Mouse (Mus musculus) left cerebral cortex, adult 11 months (tissue): ENCODE results near the gene Klhdc7b.

Experiments
- DNase-seq: peaks from one replicate; pipeline ENCODE4 v3.0.0; 2022; ENCODE audit warnings: low spot score

The Klhdc7b gene

DNA sequence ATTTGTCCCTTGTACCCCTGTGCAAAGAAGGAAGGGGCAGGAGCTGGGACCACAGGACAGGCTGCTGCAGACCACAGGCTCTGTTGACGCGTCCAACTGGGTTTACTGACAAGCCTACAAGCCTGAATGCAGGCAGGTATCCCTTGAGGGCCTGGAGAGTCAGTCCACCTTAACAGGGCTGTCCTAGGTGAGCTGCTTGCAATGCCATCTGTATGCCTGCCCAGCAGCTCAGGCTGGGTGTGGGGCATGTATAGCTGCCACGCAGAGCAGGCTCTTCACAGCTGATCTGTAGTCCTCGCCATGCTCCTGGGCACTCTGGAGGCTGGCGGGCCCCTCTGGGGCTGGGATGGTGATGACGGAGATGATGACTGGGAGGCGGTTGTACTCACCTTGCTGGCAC, at the start of gene Klhdc7b:
Klhdc7b (plus strand) TSS at position 301 of the 400 bp plus-strand sequence.
- no peak for DNase-seq

- DNase-seq = no peak
Measured at GRCm38 (mm10) chr15:89336422-89336821, 48.3 kb upstream of the Klhdc7b start.

DNA sequence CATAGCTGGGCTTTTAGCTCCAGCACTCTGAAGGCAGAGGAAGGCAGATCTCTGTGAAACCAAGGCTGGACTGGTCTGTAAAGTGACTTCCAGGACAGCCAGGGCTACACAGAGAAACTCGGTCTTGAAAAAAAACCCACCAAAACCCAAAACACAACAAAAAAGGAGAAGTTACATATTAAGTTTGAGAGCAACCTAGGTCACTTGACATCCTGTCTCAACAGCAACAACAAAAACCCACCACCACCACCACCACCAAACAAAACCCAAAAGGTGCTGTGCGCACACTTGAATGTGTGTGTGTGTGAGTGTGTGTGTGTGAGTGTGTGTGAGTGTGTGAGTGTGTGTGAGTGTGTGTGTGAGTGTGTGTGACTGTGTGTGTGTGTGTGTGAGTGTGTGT, 45.0 kb upstream of the Klhdc7b start:
- no peak for DNase-seq

GRCm38 (mm10) chr15:89340136-89340535, 44.6 kb upstream of the Klhdc7b start:
- DNase-seq = no peak

- DNase-seq = no peak
Measured at GRCm38 (mm10) chr15:89341678-89342077, 43.0 kb upstream of the Klhdc7b start.

DNA sequence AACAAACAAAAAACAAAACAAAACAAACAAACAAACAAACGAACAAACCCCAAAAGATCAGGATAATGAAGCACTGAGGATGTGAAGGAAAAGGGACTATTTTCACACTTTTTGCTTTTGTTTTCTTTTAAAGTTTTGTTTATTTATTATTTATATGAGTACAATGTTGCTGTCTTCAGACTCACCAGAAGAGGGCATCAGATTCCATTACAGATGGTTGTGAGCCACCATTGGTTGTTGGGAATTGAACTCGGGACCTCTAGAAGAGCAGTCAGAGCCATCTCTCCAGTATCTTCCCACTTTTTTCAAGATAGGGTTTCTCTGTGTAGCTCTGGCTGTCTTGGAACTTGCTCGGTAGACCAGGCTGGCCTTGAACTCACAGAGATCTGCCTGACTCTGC, 41.4 kb upstream of the Klhdc7b start:
- no peak for DNase-seq

DNA sequence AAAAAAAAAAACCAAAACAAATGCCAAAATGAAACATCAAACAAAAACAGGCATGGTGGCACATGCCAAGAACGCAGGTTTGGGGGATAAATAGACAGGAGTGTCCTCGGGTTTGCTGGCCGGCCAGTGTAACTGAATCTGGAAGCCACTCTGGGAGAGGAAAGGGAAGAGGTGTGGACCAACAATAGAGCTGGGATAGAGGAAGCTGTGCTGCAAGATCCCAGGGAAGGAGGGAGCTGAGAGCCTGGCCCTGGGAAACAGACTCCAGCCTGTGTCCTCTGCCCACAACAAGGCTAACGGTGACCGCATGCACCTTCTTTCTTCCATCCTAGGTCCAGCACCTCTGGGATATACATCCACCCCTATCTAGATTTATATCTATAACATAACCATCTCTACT, 34.3 kb upstream of the Klhdc7b start:
- DNase-seq = no peak

GRCm38 (mm10) chr15:89351302-89351701, 33.4 kb upstream of the Klhdc7b start:
- DNase-seq = no peak

DNA sequence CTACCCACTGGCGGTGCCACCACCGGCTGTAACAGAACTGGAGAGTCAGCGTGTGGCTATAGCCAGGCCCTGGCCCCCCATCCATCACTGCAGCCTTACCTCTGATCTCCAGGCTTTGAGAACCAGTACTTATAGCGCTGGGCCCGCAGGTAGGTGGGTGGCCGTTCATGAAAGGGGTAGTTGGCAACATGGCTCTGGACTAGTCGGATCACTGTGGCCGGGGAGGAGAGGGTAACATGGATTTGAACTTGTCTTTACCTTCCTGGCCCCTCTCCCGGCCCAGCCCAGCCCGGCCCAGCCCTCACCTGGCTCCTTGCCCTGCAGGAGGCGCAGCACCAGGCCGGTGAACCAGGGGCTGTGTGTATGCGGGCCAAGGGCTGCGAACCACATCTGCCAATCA, 32.7 kb upstream of the Klhdc7b start:
- DNase-seq = no peak

GRCm38 (mm10) chr15:89352795-89353194, 31.9 kb upstream of the Klhdc7b start:
- no peak for DNase-seq

DNA sequence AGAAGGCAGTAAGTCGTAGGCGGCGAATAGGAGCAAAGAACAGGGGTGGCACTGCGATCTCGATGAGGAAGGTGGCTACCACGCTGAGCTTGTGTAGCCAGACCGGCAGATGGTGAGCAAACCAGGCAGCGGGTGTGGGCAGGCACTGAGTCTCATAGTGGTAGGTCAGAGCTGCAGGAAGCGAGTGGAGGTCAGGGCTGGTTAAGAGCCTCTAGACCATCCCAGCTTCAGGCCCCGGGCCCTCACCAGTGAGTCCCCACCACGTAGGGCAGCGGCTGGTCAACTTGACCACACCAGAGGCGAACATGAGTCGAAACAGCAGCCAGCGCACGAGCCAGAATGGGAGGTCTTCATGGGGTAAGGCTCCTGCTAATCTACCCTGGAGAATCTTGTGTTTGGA, 30.9 kb upstream of the Klhdc7b start:
- DNase-seq = no peak

DNA sequence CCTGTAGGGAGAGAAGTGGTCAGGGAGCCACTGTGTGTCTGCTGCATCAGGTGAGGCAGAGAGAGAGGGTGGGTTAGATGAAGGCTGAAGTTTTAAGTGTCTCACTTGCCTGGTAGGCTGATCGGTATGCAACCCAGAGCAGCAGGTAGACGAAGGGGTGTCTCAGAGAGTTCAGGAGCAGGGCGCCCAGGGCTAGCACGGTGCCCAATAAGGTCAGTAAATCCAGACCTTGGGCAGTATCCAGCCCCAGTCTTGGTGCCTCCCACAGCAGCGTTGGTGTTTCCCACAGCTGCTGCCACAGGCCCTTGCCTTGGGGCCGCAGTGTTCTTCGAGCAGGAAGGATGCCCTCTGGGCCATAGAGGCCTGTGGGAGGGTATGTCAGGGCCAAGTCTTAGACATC, 30.3 kb upstream of the Klhdc7b start:
- no peak for DNase-seq

DNA sequence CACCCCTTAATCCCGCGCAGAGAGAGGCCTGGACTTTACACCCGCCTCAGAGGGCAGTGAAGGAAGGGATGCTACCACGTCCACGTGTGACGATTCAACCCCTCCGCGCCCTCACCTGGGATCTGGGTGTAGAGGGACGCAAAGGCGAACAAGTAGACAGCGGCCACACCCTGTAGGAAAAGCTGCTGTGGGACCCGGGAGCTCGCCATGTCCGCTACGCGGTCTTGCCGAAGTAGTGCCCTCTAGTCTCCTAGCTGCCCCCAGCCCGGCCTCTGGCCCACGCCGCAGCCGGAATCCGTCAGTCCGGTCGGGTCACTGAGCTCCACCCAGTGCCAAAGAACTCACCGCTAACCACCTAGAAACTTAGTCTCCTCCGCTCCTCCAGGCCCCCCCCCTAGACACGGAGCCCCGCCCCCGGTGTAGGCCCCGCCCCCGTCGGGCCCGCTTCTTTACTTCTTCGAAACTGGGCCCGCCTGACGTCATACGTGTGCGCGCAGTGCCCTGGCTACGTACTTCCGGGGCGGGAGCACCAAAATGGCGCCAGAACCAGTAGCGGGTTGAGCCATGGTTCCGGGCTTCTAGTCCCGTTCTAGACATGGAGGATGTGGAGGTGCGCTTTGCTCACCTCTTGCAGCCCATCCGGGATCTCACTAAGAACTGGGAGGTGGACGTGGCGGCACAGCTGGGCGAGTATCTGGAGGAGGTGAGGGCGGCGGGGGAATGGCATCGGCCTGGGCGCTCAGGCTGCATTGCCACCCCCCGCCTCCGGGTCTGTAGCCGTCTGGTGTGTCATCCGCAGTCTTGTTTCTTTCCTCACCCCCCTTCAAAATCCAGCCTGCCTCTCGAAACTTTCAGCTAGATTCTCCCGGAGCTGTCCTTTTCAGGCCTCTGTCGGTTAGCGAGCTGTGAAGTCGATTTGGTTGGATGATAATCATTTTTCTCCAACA, 29.2 kb upstream of the Klhdc7b start, which contains the start of the genes Lmf2 and Ncaph2:
Lmf2 (minus strand) TSS at position 419 of the 947 bp plus-strand sequence.
Ncaph2 (plus strand) TSS at position 479 of the 947 bp plus-strand sequence.
- DNase-seq = peak; percentile 91

GRCm38 (mm10) chr15:89356372-89356771, 28.3 kb upstream of the Klhdc7b start:
- DNase-seq = no peak

GRCm38 (mm10) chr15:89358784-89359183, 25.9 kb upstream of the Klhdc7b start:
- DNase-seq = no peak

- DNase-seq = no peak
Measured at GRCm38 (mm10) chr15:89363051-89363450, 21.7 kb upstream of the Klhdc7b start.

GRCm38 (mm10) chr15:89365141-89365551, 19.6 kb upstream of the Klhdc7b start:
- DNase-seq = no peak

DNA sequence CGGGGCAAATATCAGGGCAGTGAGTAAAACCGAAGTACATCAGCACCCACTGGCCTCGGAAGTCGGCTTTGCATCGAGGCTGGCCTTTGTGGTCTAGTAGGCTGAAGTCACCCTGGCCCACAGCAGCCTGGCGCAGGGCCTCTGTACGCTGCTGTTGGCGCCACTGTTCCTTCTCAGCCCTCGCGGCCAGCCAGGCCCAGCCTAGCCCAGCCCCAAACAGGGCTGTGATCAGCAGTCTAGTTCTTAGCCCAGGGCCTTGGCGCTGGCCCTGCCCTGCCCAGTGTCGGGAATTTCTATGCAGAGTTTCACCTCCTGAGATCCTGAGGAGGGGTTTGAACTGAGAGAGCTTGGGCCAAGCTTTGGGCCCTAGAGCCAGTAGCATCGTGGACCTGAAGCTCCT, 12.6 kb upstream of the Klhdc7b start:
- no peak for DNase-seq

DNA sequence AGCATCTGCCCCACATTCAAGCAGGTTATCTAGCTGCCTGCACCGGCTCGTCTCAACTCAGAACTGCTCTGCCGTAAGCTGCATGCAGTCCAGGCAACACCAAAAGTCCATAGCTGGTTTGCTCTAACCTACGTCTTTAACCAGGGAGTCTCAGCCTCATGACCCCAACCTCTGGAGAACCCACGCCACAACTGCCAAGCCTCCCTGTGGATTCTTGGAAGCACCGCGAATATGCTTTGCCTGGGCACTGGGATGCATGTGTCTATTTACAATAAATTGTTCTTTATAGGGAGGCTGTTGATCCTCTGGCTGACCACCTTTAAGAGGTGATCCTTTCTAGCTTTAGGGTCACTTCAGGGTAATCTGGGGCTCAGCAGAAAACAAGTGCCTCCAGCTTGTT, 12.2 kb upstream of the Klhdc7b start:
- DNase-seq = no peak

DNA sequence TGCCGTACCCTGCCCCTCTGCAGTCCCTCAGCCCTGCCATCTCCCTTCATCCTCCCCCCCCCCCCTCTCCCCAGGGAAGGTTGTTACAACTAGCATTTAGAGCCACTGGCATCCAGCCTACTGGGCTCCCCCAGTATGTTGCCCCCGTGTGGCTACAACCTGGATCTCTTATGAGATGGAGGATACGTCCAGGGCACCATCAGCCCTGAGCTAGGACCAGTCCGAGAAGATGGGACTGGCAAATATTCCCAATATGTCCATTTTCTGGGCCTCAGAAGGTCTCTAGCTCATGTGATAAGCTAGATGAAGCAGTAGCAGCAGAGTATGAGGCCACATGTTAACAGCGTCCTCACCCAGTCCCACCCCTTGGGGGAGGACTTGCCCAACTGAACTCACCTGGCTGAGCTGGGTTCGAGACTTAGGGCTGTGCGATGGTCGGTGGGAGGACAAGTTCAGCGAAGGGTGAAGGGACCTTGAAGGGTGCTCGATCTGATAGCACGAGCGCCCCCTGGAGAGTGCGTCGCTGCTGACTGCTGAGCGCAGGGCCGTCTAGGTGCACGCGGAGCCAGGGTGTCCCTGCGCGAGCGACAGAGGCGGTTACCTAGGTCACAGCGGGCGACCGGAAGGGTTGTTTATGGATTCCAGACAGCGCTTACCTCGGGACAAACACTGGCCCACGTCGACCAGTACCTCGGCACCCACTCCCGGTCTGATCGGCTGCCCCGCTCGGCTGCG, 11.5 kb upstream of the Klhdc7b start:
- peak; percentile 79 for DNase-seq

- DNase-seq = peak; percentile 84
Measured at GRCm38 (mm10) chr15:89373762-89374248, 10.9 kb upstream of the Klhdc7b start, which contains the start of gene Sco2. Gene Sco2 (minus strand): TSS chr15:89373846.

DNA sequence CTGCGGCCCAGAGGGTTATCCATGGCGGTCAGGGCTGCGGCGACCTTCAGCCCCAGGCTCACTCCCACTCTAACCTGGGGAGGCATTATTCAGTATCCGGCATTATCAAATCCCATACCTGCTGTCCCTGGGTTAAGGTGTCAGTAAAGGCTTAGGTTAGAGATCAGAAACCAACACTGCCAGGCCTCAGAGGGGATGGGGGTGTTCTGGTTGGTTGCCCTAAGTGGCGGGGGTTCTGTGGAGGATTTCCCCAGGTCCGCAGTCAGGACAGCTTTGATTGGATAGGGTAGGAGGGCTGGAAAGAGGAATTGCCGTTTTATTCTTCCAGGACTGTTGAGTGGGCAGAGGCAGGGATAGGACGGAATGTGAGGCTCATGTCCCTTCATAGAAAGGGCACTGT, 10.4 kb upstream of the Klhdc7b start:
- DNase-seq = no peak
